Mouse (Mus musculus) small intestine, adult 2 months (tissue): ENCODE data around the gene Ptprn2. TPM values are rescaled to one million over a fixed set of nuclear protein-coding genes. Genes with fewer than 3 reads are reported as not detected.

Experiments
- H3K27ac ChIP-seq: fragments of 200-500 bp; 2 replicates; pipeline ENCODE4 v1.5.1; 2012; ENCODE audit warnings: low read depth, low read length, control low read depth, inconsistent platforms; ENCODE audit not compliant: insufficient read depth
- H3K27me3 ChIP-seq: fragments of 200-500 bp; 2 replicates; pipeline ENCODE4 v1.6.1; 2012; ENCODE audit warnings: mild to moderate bottlenecking, moderate library complexity, low read length, inconsistent platforms; ENCODE audit not compliant: control insufficient read depth, insufficient read depth
- H3K36me3 ChIP-seq: fragments of 200-500 bp; 2 replicates; pipeline ENCODE4 v1.6.1; 2012; ENCODE audit warnings: mild to moderate bottlenecking, low read length, control low read depth, inconsistent platforms; ENCODE audit not compliant: control insufficient read depth, insufficient read depth
- H3K4me1 ChIP-seq: fragments of 200-500 bp; 2 replicates; pipeline ENCODE4 v1.6.1; 2012; ENCODE audit warnings: low read length, inconsistent platforms, mixed read lengths; ENCODE audit not compliant: control insufficient read depth, insufficient read depth, insufficient read length
- H3K4me3 ChIP-seq: fragments of 200-500 bp; 2 replicates; pipeline ENCODE4 v1.5.1; 2012; ENCODE audit warnings: low read depth, mild to moderate bottlenecking, control low read depth, inconsistent platforms, low read length, moderate library complexity
- CTCF ChIP-seq: fragments of 200-500 bp; IDR thresholded peaks from 2 replicates; pipeline ENCODE4 v1.5.1; 2012; ENCODE audit warnings: low read depth, mild to moderate bottlenecking, control low read depth, inconsistent platforms, low read length, moderate library complexity, mixed read lengths; ENCODE audit not compliant: insufficient replicate concordance, insufficient read length; ENCODE audit errors: extremely low read depth
- POLR2A ChIP-seq: fragments of 200-500 bp; IDR thresholded peaks from 2 replicates; pipeline ENCODE4 v1.6.1; 2012; ENCODE audit warnings: low read depth, mild to moderate bottlenecking, control low read depth, inconsistent platforms, low read length, moderate library complexity
- WGBS: fragments of 180-500 bp; shearing (Covaris S2); methylation state at CpG from one replicate; pipeline ENCODE4 v1.1.7; 2018; 5-methylcytosine and 5-hydroxymethylcytosine counted together
- polyA plus RNA-seq: library from polyadenylated mRNA; depleted of rRNA; stranded (reverse); fragments of >200 nt; gene quantifications from 2 replicates; pipeline ENCODE4 v1.2.3, GENCODE M21; 2012

Ptprn2 gene
- polyA plus RNA-seq, 1 experiment, result 11.6 TPM

GRCm38 (mm10) chr12:116594457-116594856, 108.9 kb downstream of the Ptprn2 start:
- Histone ChIP-seq H3K4me3 (no peak overlapping the region), H3K36me3 (no peaks in the 10 kb centered on the region), H3K4me1 (no peaks in the 10 kb centered on the region), H3K27me3 (no peaks in the 10 kb centered on the region), H3K27ac (no peak overlapping the region)
- 74% methylated on average over 8 of the region's 8 CpGs for WGBS
- TF ChIP-seq CTCF, result no peak
- TF ChIP-seq POLR2A, result no peak

GRCm38 (mm10) chr12:116594866-116595610, 109.5 kb downstream of the Ptprn2 start:
- H3K27me3 ChIP-seq, result no peaks in the 10 kb centered on the region
- H3K27ac ChIP-seq, result no peak overlapping the region
- 92% methylated on average over 7 of the region's 7 CpGs for WGBS
- TF ChIP-seq CTCF (no peak), POLR2A (no peak)
- H3K36me3 ChIP-seq, result no peaks in the 10 kb centered on the region
- H3K4me3 ChIP-seq, result no peak overlapping the region
- H3K4me1 ChIP-seq, result no peaks in the 10 kb centered on the region

DNA sequence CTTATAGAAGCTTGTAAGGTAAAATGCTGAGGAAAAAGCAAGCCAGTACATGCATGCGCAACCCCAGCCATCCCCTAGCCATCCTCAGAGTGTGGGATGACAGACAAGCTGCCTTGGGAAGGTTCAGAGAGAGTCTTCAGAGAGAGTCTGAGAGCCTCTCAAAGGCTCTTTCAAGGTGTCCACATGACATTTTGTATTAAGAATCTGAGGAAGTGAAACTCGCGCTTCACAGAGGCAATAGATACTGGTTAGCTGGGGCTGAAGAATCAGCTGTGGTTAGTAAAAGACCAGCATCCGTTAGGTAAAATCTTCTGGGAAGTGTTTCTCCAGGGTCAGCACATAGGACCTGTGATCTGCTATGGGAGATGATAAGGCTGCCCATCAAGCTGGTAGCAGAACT, 110.2 kb downstream of the Ptprn2 start:
- WGBS, result 91% methylated on average over 4 of the region's 4 CpGs
- no peak overlapping the region for H3K27ac ChIP-seq
- TF ChIP-seq CTCF, result no peak
- no peak for TF ChIP-seq POLR2A

GRCm38 (mm10) chr12:116596993-116597392, 111.5 kb downstream of the Ptprn2 start:
- no peaks in the 10 kb centered on the region for H3K4me1 ChIP-seq
- H3K36me3 ChIP-seq, result no peaks in the 10 kb centered on the region
- H3K27me3 ChIP-seq, result no peaks in the 10 kb centered on the region
- TF ChIP-seq POLR2A (no peak), CTCF (no peak)
- 85% methylated on average over 20 of the region's 20 CpGs for WGBS
- no peak overlapping the region for H3K27ac ChIP-seq
- no peak overlapping the region for H3K4me3 ChIP-seq

More for the DNA sequence above, 110.2 kb downstream of the Ptprn2 start:
- Histone ChIP-seq H3K27me3 (no peaks in the 10 kb centered on the region), H3K4me3 (no peak overlapping the region), H3K36me3 (no peaks in the 10 kb centered on the region), H3K4me1 (no peaks in the 10 kb centered on the region)

DNA sequence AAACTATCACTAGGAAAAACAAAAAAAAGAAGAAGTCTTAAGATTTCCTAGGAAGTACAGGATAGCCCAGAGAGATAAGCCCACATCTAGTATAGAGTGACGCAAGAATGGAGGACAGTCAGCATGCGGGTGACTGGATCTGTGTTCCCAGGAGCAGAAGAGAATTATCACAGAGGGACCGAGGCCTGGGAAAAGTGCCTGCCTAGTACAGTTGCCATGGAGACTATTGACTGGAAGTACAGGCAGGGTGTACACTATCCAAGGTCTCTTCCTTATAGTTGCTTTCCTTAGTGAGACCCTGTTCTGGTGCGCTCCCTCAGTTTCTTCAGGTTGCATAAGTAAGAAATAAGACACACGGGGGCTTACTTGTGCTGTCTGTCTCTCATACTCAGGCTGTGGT, 112.2 kb downstream of the Ptprn2 start:
- Histone ChIP-seq H3K27ac (no peak overlapping the region), H3K4me1 (no peaks in the 10 kb centered on the region), H3K27me3 (no peaks in the 10 kb centered on the region), H3K36me3 (no peaks in the 10 kb centered on the region), H3K4me3 (no peak overlapping the region)
- TF ChIP-seq CTCF, result no peak
- TF ChIP-seq POLR2A, result no peak
- WGBS, result 73% methylated on average over 5 of the region's 5 CpGs

DNA sequence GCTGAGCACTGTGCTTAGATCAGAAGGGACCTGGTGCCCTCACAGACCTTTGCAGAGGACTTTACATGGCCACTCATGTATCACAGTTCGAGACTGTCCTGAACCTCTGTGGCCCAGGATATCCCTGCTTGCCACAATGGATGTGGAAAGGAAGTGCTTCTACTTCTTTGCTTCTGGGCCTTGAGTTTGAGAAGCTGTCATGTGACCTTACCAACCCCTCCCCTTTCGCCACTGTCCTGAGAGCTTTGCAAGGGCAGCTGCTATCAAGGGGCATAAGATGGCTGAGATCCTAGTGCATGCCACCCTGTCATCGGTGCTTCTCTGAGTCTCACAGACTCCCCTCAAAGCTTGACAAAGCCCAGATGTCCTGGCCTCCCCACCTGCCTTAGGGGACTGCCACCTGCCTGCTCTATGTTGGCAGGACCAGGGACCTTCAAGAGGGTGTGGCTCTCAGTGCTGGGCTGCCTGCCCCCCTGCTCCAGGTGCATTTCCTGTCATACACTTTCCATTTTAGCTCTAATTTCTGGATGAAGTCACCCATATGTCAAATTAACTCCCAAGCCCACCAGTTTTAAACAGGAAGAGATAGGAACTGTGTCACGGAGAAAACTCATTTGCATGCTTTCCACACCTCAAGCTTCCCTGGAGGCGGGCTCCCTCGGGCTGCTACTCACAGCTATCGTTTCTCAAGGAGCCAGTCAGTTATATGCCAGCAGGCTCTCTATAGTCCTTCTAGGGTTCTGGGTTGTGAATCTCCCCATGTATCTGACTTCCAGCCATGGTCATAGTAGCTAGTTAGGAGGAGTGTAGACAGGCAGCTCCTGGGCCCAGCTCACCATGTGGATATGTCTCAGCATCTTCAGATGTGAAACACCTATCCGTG, 112.8 kb downstream of the Ptprn2 start:
- no peaks in the 10 kb centered on the region for H3K4me1 ChIP-seq
- no peak overlapping the region for H3K27ac ChIP-seq
- H3K4me3 ChIP-seq, result no peak overlapping the region
- H3K36me3 ChIP-seq, result no peaks in the 10 kb centered on the region
- no peaks in the 10 kb centered on the region for H3K27me3 ChIP-seq
- 72% methylated on average over 8 of the region's 8 CpGs for WGBS
- TF ChIP-seq CTCF (no peak), POLR2A (no peak)

- Histone ChIP-seq H3K27ac (no peak overlapping the region), H3K4me1 (no peaks in the 10 kb centered on the region), H3K36me3 (no peaks in the 10 kb centered on the region), H3K27me3 (no peaks in the 10 kb centered on the region), H3K4me3 (no peak overlapping the region)
- 81% methylated on average over 1 of the region's 1 CpGs for WGBS
- TF ChIP-seq CTCF (no peak), POLR2A (no peak)
These were observed 114.0 kb downstream of the Ptprn2 start for GRCm38 (mm10) chr12:116599537-116599936.
